Mouse (Mus musculus) kidney, postnatal 10 days (tissue): ENCODE results near the gene A930009A15Rik.

Experiments used
- DNase-seq: peaks from one replicate; pipeline ENCODE4 v3.0.0; 2021; ENCODE audit warnings: mixed read lengths

The A930009A15Rik gene

DNA sequence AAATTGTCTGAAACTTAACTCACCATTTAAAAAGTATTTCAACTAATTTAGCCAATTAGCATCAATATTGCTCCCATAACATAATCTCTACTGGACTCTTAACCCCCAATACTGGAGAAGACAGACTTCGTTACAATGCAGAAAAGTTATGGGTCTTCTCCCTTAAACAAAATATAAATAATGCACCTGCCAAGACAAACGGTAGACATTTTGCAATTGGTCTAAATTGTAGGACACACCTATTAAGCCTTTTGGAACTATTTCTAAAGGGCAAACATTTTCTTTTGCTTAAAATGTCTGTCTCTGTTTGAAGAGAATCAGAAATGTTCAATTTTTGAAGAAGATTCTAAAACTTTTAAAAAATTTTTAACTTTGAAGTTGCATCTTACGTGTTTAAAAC lies 13.3 kb downstream of the A930009A15Rik start:
- DNase-seq = no peak

DNA sequence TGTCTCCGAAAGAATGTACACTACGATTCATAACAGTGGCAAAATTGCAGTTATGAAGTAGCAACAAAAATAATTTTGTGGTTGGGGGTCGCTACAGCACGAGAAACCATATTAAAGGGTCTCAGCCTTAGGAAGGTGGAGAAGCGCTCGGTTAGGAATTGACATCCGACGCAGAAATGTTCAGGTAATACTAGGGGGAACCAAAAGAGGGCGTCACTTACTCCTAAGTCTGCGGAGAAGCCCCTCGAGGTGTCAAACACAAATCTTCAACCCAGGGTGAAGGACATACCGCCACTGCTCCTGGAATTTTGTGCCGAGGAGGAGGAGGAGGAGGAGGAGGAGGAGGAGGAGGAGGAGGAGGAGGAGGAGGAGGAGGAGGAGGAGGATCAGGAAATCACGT lies 14.9 kb downstream of the A930009A15Rik start:
- DNase-seq = no peak

DNA sequence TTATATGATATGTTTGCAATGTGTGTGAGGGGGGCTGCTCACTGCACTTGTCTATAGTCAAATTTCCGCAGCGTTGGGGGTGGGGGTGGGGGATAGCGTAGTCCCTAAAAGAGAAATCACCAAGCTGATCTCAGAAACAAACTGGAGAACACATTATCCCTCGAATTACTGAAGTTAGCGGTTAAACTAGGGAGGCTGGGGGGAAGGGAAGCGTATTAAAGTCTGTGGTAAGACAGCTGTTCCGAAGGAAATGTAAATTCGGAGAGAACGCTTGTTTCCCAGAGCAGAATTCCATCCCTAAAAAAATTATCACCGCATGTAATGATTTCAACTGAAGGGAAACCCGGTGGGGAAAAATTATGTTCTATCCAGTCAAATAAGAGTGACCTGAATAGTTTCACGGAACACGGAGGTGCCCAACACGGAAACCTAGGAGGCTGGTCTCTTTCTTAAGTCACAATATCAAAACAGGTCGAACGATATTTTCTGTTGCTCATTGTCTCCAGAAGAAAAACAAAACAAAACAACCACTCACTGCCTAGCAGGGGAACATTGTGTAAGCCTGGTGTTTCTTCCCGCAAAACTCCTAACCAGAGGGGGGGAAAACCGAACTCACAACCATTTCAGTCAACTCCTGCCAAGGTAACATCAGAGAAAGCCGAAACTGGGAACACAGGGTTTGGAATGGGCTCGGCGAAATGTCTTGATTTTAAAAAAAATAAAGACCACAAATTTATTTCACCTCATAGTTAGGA lies 15.9 kb downstream of the A930009A15Rik start:
- DNase-seq = no peak

DNA sequence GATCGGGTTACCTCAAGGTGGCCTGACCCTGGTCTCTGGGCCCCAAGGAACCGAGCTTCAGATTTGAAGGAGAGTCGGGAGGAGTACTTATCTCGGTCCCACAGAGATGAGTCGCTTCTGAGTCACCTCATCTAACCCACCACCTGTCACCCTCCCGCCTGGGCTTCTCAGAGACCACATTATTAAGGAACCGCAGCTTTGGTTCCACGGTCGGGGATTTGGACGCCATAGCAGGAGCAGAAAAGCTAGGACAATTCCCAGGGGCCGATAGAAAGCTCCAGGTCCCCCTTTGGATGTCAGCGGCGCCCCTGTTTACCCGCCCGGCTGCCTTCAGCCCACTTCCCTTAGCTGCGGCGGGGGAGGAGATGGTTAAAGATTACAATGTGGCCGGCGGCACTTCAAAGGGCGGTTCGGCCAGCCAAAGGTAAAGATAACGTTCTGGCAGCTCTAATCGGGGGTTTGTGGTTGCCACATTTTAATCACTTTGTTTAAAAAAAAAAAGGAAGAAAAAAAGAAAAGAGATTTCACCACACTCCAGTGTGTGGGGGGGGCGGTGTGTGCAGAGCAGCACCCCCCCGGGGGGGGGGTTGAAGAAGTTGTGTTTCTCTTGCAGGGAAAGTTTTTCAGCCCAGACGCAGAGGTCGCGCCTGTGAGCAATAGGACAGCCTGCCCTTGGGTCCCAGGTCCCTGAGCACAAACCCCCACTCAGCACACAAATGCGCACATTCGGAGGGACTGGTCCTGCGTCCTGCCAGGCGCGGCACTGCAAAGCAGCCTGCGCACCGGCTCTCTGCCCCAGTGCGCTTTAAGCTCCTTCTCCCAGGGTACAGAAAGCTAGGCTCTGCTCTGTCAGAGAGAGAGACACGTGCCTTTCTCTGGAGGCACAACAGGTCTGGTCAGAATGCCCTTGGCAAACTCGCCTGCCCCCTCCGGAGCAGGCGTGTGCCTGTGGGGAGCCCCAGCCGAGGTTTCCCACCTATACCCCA lies 16.8 kb downstream of the A930009A15Rik start:
- peak; percentile 39 for DNase-seq

DNA sequence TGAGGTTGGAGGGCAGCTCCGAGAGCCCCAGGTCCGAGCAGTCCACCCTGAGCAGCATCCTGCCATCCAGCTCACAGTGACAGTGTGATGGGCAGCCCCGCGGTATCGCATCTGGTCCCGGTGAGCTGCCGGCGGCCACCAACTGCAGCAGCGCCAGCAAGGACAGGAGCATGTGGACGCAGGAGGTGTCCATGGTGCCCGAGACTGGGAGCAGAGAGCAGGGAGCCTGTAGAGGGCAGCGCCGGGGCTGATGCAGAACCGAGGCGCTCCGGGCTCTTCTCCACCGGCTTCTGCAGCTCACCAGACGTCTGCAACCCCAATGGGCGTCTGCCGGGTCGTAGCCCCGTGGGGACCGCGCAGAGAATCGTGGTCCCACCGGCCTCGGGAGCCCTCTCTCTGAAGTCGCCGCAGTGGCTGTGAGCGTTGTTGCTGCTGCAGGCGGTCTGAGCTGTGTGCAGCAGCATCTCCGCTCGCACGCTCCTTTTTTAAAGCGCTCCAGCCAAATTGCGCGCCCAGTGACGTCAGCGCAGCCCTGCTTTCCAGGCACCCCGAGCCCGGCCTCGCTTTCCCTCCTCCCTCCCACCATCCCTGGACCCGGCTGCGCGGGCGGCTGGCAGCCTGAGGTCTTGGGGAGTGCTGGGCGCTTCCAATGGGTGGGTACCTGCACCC lies 17.6 kb downstream of the A930009A15Rik start, which contains the start of gene Lgr5:
Gene Lgr5, minus strand, starts transcription at position 480 of the 669 bp plus-strand sequence.
- DNase-seq = peak; percentile 67

DNA sequence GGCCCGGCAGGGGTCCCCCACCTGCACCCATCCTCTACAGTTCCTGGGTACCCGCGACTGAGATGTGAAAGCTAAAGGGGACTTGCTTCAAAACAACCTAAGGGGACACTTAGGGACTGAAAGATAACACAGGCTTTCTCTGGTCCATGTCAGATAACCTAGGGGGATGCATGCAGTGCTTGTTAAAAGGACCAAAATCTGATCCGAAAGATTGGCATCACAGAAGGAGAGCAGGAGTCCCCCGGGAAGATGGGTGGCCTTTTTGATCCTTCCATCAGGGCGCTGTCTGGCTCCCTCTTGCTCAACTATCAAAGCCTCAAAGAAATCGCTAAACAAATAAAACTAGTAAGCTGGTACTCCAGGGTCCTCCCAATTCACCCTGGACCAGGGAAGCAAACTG lies 18.2 kb downstream of the A930009A15Rik start:
- no peak for DNase-seq

DNA sequence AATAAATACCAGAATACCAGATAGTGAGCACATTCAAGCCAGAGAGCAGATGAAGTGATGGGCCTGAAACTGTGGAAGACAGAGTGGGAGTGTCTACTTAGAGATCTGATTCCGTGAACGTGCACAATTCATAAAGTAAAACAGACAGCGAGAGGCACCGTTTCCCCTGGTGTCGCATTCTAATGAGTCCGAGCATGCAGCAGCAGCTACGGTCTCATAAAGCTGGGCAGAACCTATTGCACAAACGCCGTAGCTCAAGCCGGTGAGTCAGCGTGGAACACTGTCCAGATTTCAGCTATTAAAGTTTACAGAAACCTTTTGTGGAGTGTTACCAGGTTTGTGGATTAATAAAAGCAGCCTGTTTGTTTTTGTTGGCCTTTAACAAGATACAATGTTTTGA lies 23.4 kb downstream of the A930009A15Rik start:
- DNase-seq = no peak

DNA sequence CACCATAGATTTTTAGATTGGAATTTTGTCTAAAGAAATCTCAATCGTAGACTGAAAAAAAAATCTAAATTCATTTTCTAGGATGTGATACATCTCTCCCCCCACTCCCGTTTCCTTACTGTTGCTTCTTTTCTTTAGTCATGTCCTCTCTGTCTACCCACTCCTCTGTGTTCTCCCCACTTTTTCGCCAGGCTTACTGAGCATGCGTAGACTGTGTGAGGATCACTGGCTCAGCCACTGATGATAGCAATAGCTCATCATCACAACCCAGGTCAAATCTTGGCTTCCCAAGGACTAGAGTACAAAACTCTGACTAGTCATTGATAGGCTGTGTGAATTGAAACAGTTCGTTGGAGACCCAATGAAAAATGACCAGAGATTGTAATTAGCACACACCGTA lies 23.9 kb downstream of the A930009A15Rik start:
- no peak for DNase-seq

DNA sequence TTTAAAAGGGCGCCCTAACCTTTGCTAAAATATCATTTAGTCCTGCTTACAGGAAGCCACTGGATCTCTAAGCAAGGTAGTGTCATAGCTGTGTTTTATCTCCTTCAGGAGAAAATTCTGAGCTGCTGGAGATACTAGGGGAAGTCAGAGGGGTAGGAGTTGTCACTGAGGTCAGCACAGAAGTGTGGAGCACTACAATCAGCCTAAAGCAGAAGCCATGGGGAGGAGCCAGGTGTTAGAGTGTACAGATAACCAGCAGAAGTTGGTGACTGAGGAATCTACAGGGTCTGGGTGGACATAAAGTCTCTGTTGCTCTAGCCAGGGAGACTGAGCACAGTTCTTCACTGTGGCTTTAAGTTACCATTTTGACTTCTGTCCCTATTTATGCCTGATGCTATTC lies 26.0 kb downstream of the A930009A15Rik start:
- no peak for DNase-seq

DNA sequence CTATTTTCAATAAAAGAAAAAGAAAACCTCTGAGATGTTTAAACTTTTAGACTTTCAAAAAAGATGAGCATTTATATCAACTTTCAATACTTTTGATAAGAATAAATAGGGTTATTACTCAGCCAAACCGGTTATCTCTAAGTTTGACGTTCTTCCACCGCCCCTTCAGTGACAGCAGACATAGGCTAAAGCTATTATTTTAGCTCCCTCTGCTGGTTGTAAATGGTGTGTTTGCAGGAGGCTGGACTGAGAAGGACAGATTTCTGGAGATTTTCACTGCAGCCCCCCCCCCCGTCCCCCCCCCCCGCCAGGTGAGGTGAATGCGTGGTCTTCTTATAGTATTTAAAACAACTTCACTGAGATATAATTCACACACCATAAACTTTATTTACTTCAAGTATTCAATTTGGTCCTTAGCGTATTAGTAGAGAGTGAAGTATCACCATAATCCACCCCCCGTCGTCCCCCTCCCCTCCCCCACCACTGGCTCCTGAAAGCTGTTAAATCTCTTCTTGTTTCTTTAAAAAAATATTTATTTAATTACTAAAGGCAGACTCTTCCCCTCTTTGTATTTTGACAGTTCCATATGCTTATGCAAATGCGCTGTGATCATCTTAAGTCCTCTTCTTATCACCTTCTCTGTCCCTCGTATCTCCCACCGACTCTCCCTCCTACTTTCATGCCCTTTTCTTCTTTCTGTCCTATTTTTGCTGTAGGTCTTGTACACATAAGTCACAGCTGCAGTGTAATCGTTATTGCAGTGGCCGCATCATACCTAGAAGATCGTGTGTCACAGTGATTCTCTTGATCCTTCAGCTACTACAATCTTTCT lies 47.9 kb downstream of the A930009A15Rik start:
- peak; percentile 35 for DNase-seq

DNA sequence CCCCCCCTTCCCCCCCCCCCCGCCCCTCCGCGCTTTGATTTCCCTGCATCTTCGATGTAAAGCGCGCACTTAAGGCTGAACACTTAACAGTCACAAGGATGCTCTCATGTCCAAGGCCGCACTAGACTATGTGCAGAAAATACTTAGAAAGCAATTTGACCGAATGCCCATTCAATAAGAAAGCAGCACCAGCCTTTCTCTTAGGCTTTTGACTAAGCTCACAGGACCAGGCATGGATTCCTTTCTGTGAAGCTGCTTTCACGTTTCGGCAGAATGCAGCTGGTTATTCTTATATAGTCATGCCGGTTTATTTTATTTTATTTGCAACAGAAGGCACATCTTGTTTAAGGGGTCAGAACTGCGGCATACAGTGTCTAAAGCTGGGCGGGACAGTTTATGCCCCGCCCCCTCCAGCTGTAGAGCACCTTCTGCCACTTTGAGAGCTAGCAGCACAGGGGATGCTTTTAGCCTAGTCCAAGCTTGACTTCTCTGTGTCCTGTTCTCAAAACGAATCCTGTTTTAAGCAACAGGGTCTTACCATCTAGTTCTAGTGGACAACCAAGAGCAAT lies 48.6 kb downstream of the A930009A15Rik start:
- DNase-seq = no peak

DNA sequence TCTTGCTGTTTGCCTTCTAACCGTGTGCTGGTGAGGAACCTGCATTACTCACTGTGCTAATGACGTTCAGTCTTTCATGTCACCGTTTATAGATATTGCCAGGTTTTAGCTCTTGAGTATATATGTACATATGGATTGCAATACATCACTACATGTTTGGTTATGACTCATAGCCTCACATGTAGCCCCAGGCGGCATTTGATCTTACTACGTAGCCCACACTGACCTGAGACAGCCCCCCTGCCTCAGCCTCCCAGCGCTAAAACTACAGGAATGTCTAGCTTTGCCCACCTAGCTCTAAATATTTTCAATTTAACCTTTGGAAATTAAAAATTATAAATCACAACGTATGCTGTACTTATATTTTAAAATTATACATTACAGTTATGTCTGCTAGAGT lies 53.7 kb downstream of the A930009A15Rik start:
- DNase-seq = no peak

DNA sequence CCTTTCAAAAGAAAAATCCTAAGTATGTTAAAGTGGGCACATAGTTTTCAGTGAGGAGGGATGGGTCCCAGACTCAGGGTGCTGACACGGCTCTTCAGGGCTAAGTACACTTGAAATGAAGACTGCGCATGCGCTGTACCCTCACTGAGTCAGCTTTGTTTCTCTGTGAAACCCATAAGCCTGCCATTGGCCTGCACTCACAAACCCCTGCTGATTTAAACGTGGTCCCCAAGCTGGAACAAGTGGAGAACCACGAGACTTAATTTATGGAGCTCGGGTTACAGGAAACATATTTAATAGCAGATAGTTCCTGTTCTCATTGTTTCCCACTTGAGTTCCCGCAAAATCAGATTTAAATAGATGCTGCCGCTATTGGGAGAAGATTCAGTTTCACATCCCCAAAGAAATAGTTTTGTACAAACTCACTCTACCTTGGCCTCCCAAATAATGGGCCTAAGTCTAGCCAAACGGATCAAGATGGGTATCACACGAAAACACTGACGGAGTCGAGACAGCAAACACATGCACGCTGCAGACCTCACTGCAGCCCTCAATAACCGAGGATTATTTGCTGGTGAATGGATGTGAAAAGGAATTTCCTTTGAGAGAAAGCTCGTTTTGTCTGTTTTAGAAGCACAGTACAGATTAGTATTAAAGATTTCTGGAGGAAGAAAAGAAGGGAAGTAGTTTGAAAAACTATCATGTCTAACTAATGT lies 54.3 kb downstream of the A930009A15Rik start:
- DNase-seq = peak; percentile 65

DNA sequence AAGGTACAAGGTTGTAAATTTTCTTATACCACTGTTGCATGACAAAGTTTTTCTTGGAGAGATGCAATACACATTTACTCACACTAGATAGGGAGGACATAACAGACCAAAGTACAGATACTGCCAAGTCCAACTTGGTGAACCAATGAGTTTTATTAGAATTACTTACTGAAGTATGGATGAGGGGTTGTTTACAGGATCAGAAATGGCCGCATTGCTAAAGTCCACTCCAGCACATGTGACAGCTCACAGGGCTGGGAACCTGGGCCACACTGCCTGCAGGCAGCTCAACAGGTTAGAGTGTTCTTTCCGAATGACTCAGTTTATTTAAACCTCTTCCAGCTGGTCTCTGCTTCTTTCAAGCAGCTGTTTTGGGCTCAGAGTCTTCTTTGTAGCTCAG lies 55.2 kb downstream of the A930009A15Rik start:
- no peak for DNase-seq

DNA sequence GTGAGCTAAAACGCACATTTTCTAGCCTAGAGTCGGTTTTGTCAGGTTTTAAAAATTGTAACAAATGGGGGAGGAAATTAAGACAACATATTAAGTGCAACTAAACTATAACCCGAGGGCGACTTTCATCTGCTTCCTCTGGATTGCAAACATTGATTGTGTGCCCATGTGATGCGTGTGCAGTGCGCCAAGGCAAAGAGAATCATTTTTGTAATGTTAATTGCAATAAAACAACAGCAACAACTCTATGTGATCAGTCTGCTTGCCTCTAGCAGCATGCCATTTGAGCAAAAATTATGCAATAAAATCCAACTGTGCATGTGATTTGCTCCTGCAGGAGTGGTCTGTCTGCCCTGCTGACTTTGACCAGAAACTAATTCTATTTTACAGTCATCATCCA lies 56.9 kb downstream of the A930009A15Rik start:
- no peak for DNase-seq
